Mouse (Mus musculus): ENCODE results near the gene Saysd1.

Gene Saysd1

DNA sequence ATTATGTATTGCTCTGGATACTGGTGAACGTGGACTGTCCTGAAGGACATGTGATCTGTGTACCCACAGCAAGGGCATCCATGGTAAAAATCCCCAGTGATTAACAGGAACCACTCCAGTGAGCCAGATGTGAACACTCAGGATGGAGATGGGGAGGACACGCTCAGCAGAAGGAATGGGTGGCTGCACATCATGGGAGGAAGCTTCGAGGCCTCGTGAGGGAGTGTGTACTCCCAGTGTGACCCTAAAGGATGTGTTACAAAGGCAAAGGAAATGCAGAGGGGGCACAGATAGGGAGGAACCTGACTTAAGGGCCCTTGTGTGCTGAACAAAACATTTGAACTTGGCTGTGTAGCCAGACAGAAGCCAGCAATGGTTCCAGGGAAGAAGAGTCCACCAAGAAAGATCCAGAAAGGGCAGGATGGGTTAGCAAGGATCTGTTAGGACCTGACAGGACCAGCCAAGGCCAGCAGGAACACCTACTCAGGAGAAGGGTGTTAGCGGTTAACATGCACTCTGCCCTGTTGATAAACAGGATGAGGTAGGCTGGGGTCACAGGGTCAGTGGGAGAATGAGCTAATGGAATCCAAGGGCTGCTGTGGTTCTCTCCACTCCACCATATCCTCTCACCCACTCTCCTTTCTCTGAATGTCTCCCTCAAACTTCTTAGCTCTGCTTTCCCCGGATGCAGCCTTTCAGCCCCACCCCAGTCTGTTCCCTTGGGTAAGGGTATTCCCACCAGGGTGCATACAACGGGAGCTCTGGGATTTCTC is 25.0 kb downstream of the Saysd1 start:
- in situ Hi-C loops (cut with MboI, MseI) = loop anchor here (5.0 kb wide), 1 partner anchor 149 kb away; no protein-coding TSS in a partner anchor

DNA sequence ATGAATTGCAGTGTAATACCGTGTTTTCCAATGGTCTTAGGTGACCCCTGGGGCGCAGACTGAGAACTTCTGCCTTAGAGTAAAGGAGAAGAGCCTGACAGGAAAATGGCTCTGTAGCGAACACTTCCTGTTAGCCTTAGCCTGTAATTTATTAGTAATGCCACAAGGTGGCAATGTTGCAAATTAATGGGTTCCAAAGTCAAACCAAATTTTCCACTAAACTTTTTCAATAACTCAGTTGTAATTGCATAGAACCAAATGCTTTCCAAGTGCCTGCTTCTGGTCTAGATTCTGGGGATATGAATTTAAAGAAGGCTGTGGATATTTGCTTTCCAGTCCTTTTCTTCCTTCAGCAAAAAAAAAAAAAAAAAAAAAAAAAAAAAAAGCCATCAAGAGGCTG is 26.1 kb downstream of the Saysd1 start:
- in situ Hi-C loops (cut with MboI, MseI) = loop anchor here (5.0 kb wide), 1 partner anchor 150 kb away; no protein-coding TSS in a partner anchor

DNA sequence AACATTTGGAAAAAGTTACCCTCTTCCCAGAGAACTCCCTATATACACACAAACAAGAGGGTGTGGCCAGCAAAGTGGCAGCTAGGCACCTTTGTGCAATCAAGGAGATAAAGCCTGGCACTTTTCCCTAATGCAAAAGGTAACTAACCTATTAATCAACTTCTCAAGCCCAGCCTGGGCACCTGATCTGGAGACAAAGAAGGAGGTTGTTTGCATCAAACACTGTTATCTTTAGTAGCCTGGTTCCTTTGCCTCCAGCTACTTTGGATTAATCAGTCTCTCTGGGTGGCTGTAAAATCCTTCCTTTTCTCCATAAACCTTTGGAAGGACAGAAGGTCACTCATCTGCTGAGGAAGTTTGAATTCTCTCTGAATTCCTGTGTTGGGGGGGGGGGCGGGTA is 27.4 kb downstream of the Saysd1 start:
- in situ Hi-C loops (cut with MboI, MseI) = loop anchor here (5.0 kb wide), 1 partner anchor 151 kb away; no protein-coding TSS in a partner anchor

DNA sequence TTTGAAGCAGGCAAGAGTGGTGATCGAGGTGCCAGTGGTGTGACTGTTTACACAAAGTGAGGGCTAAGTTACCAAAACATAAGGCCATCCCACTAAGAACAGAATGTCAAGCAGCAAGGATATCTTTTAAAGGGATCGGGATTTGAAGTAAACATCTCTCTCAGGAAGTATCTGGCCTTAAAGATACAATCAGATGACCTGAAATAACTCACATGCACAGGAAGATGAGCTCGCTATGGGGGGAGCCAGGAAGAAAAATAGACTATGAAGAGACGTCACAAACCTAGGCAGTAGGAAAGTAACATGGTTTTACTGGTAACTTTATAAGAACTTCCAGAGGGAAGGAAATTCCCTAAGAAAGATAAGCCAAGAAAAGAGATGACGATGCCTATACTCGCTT is 32.1 kb downstream of the Saysd1 start:
- in situ Hi-C loops (cut with MboI, MseI) = no loop called here

- in situ Hi-C loops (cut with MboI, MseI) = no loop called here
Observed at GRCm38 (mm10) chr14:20103207-20103606, 35.1 kb downstream of the Saysd1 start.

DNA sequence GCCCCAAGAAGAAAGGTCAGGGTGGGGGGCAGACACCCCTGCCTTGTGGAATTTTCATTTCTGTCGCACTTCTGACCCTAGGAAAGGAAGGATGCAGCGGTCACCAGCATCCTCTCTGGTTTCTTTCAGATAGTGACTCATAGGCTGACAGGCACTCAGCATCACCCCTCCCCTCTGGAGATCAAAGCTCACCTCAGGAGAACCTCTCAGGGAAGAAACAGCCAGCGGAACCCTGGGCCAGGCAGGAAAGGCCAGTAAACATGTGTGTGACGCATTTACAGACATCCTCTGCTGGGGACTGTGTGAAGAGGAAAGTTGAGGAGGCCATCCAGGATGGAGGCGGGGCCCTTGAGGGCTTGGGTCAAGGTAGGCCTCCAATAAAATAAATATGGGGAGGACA is 40.3 kb downstream of the Saysd1 start:
- in situ Hi-C loops (cut with MboI, MseI) = no loop called here

GRCm38 (mm10) chr14:20094942-20095341 is 43.4 kb downstream of the Saysd1 start:
- in situ Hi-C loops (cut with MboI, MseI) = no loop called here

GRCm38 (mm10) chr14:20093493-20093892 is 44.8 kb downstream of the Saysd1 start:
- in situ Hi-C loops (cut with MboI, MseI) = no loop called here

GRCm38 (mm10) chr14:20084335-20084734 is 54.0 kb downstream of the Saysd1 start:
- in situ Hi-C loops (cut with MboI, MseI) = loop anchor here (5.0 kb wide), 1 partner anchor 98 kb away; the partner anchor contains the start of gene Kcnk5

GRCm38 (mm10) chr14:20082536-20083325 is 55.6 kb downstream of the Saysd1 start:
- in situ Hi-C loops (cut with MboI, MseI) = loop anchor here (5.0 kb wide), 1 partner anchor 100 kb away; the partner anchor contains the start of gene Kcnk5

- in situ Hi-C loops (cut with MboI, MseI) = loop anchor here (5.0 kb wide), 1 partner anchor 100 kb away; the partner anchor contains the start of gene Kcnk5
Observed at GRCm38 (mm10) chr14:20081937-20082533, 56.3 kb downstream of the Saysd1 start.

DNA sequence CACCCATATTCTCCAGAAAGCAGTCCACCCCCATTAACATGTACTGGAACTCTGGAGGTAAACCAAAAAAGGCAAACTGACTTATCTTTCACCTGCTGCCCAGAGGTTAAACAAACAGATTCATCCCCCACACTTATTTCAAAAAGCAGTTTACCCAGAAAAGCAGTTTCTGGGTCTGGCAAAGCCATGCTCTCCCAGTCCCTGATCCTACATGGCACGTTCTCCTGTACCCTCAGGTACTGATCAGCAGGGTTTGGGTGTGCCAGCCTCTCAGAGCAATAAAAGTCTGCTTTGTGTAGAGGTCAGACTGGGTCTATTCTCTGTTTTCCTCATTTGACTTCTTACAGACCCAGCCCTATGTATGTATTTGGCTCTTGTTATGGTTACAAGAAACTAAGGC is 57.2 kb downstream of the Saysd1 start:
- in situ Hi-C loops (cut with MboI, MseI) = loop anchor here (5.0 kb wide), 1 partner anchor 101 kb away; the partner anchor contains the start of gene Kcnk5

GRCm38 (mm10) chr14:20077181-20077580 is 61.2 kb downstream of the Saysd1 start:
- in situ Hi-C loops (cut with MboI, MseI) = no loop called here

DNA sequence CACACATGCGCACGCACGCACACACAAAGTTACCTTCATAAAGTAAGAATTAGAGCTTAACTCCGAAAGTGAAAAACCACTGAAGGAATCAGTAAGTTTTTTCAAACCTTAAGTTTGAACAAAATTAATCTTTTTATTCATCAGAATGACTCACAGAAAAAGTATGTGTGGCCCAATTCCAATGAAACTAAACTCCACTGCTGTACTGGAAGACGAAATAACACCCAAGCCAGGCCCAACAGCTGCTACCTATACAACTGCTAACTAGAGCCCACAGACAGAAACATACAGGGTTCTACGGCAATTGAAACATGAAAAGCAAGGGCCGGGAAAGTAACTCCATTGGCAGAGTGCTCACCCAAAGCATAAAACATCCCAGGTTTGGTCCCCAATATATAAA is 62.8 kb downstream of the Saysd1 start:
- in situ Hi-C loops (cut with MboI, MseI) = no loop called here

- in situ Hi-C loops (cut with MboI, MseI) = loop anchor here (5.0 kb wide), 1 partner anchor 372 kb away; no protein-coding TSS in a partner anchor
Observed at GRCm38 (mm10) chr14:20074759-20075158, 63.6 kb downstream of the Saysd1 start.

- in situ Hi-C loops (cut with MboI, MseI) = loop anchor here (5.0 kb wide), 1 partner anchor 368 kb away; no protein-coding TSS in a partner anchor
Observed at GRCm38 (mm10) chr14:20070629-20071028, 67.7 kb downstream of the Saysd1 start.

DNA sequence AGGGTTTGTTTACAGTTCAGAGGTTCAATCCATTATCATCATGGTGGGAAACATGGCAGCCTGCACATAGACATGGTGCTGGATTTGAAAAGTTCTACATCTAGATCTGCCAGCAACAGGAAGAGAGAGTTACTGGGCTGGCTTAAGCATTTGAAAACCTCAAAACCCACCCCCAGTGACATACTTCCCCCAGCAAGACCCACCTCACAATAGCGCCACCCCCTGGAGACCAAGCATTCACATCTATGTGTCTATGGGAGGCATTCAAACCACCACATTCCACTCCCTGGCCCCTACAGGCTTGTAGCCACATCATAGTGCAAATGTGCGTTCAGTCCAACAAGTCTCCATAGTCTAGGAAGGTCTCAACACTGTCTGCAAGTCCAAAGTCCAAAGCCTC is 70.0 kb downstream of the Saysd1 start:
- in situ Hi-C loops (cut with MboI, MseI) = loop anchor here (5.0 to 10.0 kb wide), 2 partner anchors 134 to 226 kb away; no protein-coding TSS in a partner anchor

DNA sequence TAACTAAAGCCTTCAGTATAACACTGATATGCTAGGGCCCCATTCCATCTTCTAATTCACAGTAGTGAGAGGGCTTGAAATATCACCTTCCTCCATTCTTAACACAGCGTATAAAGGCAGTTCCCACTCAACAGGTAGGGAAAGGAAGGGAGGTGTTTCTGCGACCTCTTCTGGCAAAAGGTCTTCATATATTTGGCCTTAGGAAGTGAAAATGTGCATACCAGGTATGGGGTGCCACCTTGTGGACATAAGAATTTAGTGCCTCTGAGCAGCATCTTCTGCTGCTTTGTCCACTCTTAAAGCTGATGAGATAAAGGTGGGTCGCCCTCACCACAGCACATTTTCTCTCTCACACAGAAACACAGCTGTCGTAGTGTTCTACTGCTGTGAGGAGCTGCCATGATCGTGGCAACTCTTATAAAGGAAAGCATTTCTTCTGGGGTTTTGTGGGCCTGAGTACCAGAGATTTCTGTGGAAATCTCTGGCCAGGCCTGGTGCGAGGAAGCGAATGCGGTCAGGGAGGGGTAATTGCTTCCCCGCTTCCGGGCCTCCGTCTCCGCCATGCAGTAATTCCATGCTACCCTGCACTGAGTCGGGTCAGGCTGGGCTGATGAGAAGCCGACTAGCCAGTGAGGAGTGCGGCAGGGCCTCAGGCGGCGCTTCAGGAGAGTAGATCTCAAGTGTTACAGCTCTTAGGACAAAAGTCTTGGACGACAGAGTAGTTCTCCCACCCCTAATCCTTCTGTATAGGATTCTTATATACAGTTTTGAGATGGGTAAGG is 70.8 kb downstream of the Saysd1 start:
- in situ Hi-C loops (cut with MboI, MseI) = loop anchor here (5.0 to 10.0 kb wide), 2 partner anchors 133 to 225 kb away; no protein-coding TSS in a partner anchor

DNA sequence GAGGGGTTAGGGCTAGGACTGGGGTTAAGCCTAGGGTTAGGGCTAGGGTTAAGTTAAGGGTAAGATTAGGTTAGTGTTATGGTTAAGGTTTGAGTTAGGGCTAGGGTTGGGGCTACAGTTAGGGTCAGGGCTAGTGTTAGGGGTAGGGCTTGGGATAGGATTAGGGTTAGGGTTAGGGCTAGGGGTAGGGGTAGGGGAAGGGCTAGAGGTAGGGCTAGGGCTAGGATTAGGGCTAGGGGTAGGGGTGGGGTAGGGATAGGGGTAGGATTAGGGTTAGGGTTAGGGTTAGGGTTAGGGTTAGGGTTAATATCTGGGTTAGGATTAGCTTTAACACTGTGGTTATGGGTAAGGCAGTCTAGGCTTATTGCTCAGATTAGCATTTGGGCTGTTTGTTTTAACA is 73.6 kb downstream of the Saysd1 start:
- in situ Hi-C loops (cut with MboI, MseI) = loop anchor here (5.0 to 10.0 kb wide), 2 partner anchors 130 to 222 kb away; no protein-coding TSS in a partner anchor

DNA sequence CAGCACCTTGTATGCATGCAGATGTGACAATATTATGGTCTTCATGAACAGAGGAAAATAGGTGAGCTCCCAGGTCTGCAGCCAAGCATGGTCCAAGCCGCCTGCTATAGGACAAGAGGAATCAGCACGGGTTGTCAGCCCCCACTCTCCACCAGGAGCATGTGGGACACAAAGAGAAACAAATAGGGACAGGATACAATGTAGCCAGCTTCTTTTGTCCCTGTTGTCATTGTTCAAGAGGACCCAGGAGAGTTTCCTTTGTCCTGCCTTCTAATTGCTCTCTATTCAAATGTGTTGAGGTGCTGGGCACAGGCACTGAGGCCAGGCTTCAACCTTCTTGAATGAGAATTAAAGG is 89.9 kb downstream of the Saysd1 start:
- in situ Hi-C loops (cut with MboI, MseI) = no loop called here
